Comparison of ENCODE assay signal across 7 mouse cellular contexts in the genomic region with DNA sequence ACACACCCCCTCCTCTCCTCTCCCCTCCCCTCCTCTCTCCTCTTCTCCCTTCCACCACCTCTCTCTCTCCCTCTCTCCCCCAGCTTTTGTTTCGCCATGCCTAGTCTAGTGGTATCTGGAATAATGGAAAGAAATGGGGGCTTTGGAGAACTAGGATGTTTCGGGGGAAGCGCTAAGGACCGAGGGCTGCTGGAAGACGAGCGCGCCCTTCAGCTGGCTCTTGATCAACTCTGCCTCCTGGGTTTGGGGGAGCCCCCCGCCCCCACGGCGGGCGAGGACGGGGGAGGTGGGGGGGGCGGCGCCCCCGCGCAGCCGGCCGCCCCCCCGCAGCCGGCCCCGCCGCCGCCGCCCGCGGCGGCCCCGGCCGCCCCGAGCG. TPM values are rescaled to one million over a fixed set of nuclear protein-coding genes. Genes with fewer than 3 reads are reported as not detected.
A peak's percentile ranks its signal among the peaks of the same experiment; 100 is the strongest.
DNase-seq lines count a peak whose midpoint lies in the region; ATAC-seq and TF ChIP-seq lines count a peak whose summit lies in the region.

A gene (plus strand): TSS at position 97 of the 376 bp plus-strand sequence.

- peak within 1 kb of the TSS; percentile 98 for H3K27ac ChIP-seq in lung, embryonic 14.5 days (ENCODE audit: low read depth)
- H3K27ac ChIP-seq in embryonic facial prominence, embryonic 13.5 days: peak within 1 kb of the TSS; percentile 99
- peak within 1 kb of the TSS; percentile 98 for H3K27ac ChIP-seq in hindbrain, embryonic 15.5 days (replicated peaks)
- peak within 1 kb of the TSS; percentile 94 for H3K27ac ChIP-seq in neural tube, embryonic 12.5 days

- peak; percentile 53 for DNase-seq in lung, embryonic 14.5 days
- no peak for DNase-seq in lung, postnatal 14 days
- no peak for DNase-seq in spleen, postnatal 14 days (ENCODE audit: low spot score in 2 of 2)
- DNase-seq in retina, embryonic 14.5 days (ENCODE audit: low spot score): no peak

- peak within 1 kb of the TSS; percentile 99 for H3K9ac ChIP-seq in lung, embryonic 14.5 days
- H3K9ac ChIP-seq in embryonic facial prominence, embryonic 13.5 days: peak within 1 kb of the TSS; percentile 99
- peak within 1 kb of the TSS; percentile 91 for H3K9ac ChIP-seq in hindbrain, embryonic 15.5 days
- H3K9ac ChIP-seq in neural tube, embryonic 12.5 days: peak within 1 kb of the TSS; percentile 98

- peaks cover 22% of the 10 kb centered on the region for H3K36me3 ChIP-seq in lung, embryonic 14.5 days (ENCODE audit: insufficient read depth)
- H3K36me3 ChIP-seq in embryonic facial prominence, embryonic 13.5 days: peaks cover 22% of the 10 kb centered on the region
- H3K36me3 ChIP-seq in hindbrain, embryonic 15.5 days: peaks cover 10% of the 10 kb centered on the region
- peaks cover 20% of the 10 kb centered on the region for H3K36me3 ChIP-seq in neural tube, embryonic 12.5 days

- H3K4me2 ChIP-seq in lung, embryonic 14.5 days: peak within 1 kb of the TSS; percentile 86
- H3K4me2 ChIP-seq in embryonic facial prominence, embryonic 13.5 days: peak within 1 kb of the TSS; percentile 84
- H3K4me2 ChIP-seq in hindbrain, embryonic 15.5 days: peak within 1 kb of the TSS; percentile 90
- peak within 1 kb of the TSS; percentile 94 for H3K4me2 ChIP-seq in neural tube, embryonic 12.5 days (replicated peaks)

- WGBS in lung, embryonic 14.5 days: under 1% methylated on average over 12 of the region's 31 CpGs
- WGBS in embryonic facial prominence, embryonic 13.5 days: 1% methylated on average over 13 of the region's 31 CpGs
- 0% methylated on average over 7 of the region's 31 CpGs for WGBS in hindbrain, embryonic 15.5 days
- 0% methylated on average over 11 of the region's 31 CpGs for WGBS in neural tube, embryonic 12.5 days

- no peaks in the 10 kb centered on the region for H3K9me3 ChIP-seq in lung, embryonic 14.5 days (ENCODE audit: low read depth, low read length)
- H3K9me3 ChIP-seq in embryonic facial prominence, embryonic 13.5 days: no peaks in the 10 kb centered on the region
- no peaks in the 10 kb centered on the region for H3K9me3 ChIP-seq in hindbrain, embryonic 15.5 days
- no peaks in the 10 kb centered on the region for H3K9me3 ChIP-seq in neural tube, embryonic 12.5 days

- TF ChIP-seq CTCF in lung, embryonic 14.5 days (IDR thresholded peaks at IDR 0.05; ENCODE audit: low read depth): no peak

- ATAC-seq in lung, embryonic 14.5 days (ENCODE audit: insufficient read depth): peak; percentile 3
- no peak; the same call in 1 of the 2 replicates for ATAC-seq in embryonic facial prominence, embryonic 13.5 days (ENCODE audit: insufficient number of reproducible peaks, insufficient read depth, low FRiP score, low TSS enrichment, low read depth)
- ATAC-seq in hindbrain, embryonic 15.5 days (ENCODE audit: low FRiP score, low read depth): no peak
- no peak for ATAC-seq in neural tube, embryonic 12.5 days (ENCODE audit: low FRiP score, low read depth)

- H3K4me1 ChIP-seq in lung, embryonic 14.5 days (ENCODE audit: insufficient read depth): peaks cover 35% of the 10 kb centered on the region
- H3K4me1 ChIP-seq in embryonic facial prominence, embryonic 13.5 days: peaks cover 66% of the 10 kb centered on the region
- peaks cover 70% of the 10 kb centered on the region for H3K4me1 ChIP-seq in hindbrain, embryonic 15.5 days (replicated peaks)
- H3K4me1 ChIP-seq in neural tube, embryonic 12.5 days: peaks cover 67% of the 10 kb centered on the region

- no peaks in the 10 kb centered on the region for H3K27me3 ChIP-seq in lung, embryonic 14.5 days (ENCODE audit: insufficient read depth, low read length)
- no peaks in the 10 kb centered on the region for H3K27me3 ChIP-seq in embryonic facial prominence, embryonic 13.5 days
- no peaks in the 10 kb centered on the region for H3K27me3 ChIP-seq in hindbrain, embryonic 15.5 days
- no peaks in the 10 kb centered on the region for H3K27me3 ChIP-seq in neural tube, embryonic 12.5 days (replicated peaks)

- H3K4me3 ChIP-seq in lung, embryonic 14.5 days (ENCODE audit: low read depth, low read length): peak within 1 kb of the TSS; percentile 90
- peak within 1 kb of the TSS; percentile 78 for H3K4me3 ChIP-seq in embryonic facial prominence, embryonic 13.5 days
- H3K4me3 ChIP-seq in hindbrain, embryonic 15.5 days: peak within 1 kb of the TSS; percentile 81
- H3K4me3 ChIP-seq in neural tube, embryonic 12.5 days: peak within 1 kb of the TSS; percentile 73

RNA-seq across cellular contexts. Expression of the gene that starts here (rescaled TPM):
- polyA plus RNA-seq in lung, embryonic 14.5 days (2014; fragmentation: Nextera tagmentation; extraction: Ambion mirVana): 25.0 and 25.4 TPM in 2 replicates
- polyA plus RNA-seq in embryonic facial prominence, embryonic 13.5 days (2015; fragmentation: Nextera tagmentation; extraction: Ambion mirVana): 32.2 and 33.4 TPM in 2 replicates
- polyA plus RNA-seq in hindbrain, embryonic 15.5 days (2015; fragmentation: Nextera tagmentation; extraction: Ambion mirVana): 26.4 and 28.6 TPM in 2 replicates
- 41.9 and 43.3 TPM in 2 replicates for polyA plus RNA-seq in neural tube, embryonic 12.5 days (2016; fragmentation: Nextera tagmentation; extraction: Ambion mirVana)
